Mouse (Mus musculus) ES-Bruce4 (cell line): ENCODE results near the gene Ugt1a5. TPM values are rescaled to one million over a fixed set of nuclear protein-coding genes. Genes with fewer than 3 reads are reported as not detected.

ENCODE experiments used
- H3K27ac ChIP-seq: 2 replicates; pipeline ENCODE4 v1.5.1; 2012; ENCODE audit warnings: low read length, inconsistent platforms; ENCODE audit not compliant: insufficient read depth
- H3K27me3 ChIP-seq: 2 replicates; pipeline ENCODE4 v1.6.1; 2012; ENCODE audit warnings: mild to moderate bottlenecking, low read length, inconsistent platforms; ENCODE audit not compliant: control insufficient read depth, poor library complexity, insufficient read depth, severe bottlenecking
- H3K36me3 ChIP-seq: 2 replicates; pipeline ENCODE4 v1.6.1; 2012; ENCODE audit warnings: inconsistent platforms, mild to moderate bottlenecking, low read length, moderate library complexity; ENCODE audit not compliant: control insufficient read depth, poor library complexity, insufficient read depth, severe bottlenecking
- H3K4me1 ChIP-seq: one replicate; pipeline ENCODE4 v1.8.1; 2011; ENCODE audit warnings: low read length; ENCODE audit not compliant: control insufficient read depth, insufficient read depth
- H3K4me3 ChIP-seq: 2 replicates; pipeline ENCODE4 v1.5.1; 2011; ENCODE audit warnings: low read depth, mild to moderate bottlenecking, low read length
- H3K9ac ChIP-seq: 2 replicates; pipeline ENCODE4 v1.6.1; 2012; ENCODE audit warnings: low read depth, mild to moderate bottlenecking, inconsistent platforms; ENCODE audit not compliant: poor library complexity, severe bottlenecking
- H3K9me3 ChIP-seq: replicated peaks from 2 replicates; pipeline ENCODE4 v1.6.1; 2012; ENCODE audit warnings: mild to moderate bottlenecking, low read length, inconsistent platforms; ENCODE audit not compliant: control insufficient read depth, poor library complexity, insufficient read depth, severe bottlenecking
- CTCF ChIP-seq: IDR thresholded peaks from one replicate; pipeline ENCODE4 v1.8.1; 2011; ENCODE audit warnings: low read depth, low read length
- EP300 ChIP-seq: IDR thresholded peaks from 2 replicates; pipeline ENCODE4 v1.6.1; 2011; ENCODE audit warnings: low read depth, low read length; ENCODE audit not compliant: insufficient read depth
- POLR2A ChIP-seq: IDR thresholded peaks from one replicate; pipeline ENCODE4 v1.8.1; 2011; ENCODE audit warnings: low read length; ENCODE audit not compliant: insufficient read depth
- polyA plus RNA-seq: library from polyadenylated mRNA; stranded (reverse); fragments of >200 nt; gene quantifications from 2 replicates; pipeline ENCODE4 v1.2.4, GENCODE M21; 2011; ENCODE audit warnings: low read depth; ENCODE audit not compliant: missing spikeins, insufficient read depth, insufficient read length

The Ugt1a5 gene
- polyA plus RNA-seq, 1 experiment: not detected

DNA sequence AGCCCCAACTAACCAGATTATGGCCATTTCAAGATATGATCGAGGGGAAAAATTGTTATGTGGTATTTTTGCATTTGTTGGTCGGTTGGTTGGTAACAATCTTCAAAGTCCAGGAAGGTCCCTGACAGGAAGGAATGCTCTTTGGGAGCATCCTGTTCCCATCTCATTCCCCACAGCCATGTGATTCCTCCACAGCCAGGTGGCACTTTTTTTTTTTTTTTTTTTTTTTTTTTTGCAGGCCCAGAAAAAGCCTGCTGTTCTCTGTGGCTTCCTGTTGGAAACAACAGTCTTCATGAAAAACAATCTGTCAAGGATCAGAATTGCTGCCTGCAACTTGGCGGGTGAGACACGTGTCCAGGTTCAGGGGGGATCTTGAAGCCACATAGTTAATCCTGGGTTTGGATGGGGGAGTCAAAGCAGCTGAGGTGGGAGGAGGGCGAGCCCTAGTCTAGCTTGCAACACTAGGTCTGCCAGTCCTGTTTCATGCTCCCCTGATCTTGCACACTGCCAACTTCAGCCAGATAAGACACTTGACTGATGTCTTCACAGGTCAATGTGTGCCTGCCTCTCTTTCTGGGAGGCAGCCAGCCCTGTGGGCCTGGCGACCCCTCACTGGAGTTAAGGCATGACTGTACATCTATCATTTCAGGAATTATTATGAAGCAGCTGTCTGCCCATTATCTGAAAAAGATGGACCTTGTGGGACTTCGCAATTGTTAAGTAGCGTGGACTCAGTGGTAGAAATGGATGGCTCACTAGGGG, 93.2 kb downstream of the Ugt1a5 start:
- TF ChIP-seq EP300 (no peak), POLR2A (no peak), CTCF (no peak)
- no peak overlapping the region for H3K9ac ChIP-seq
- no peaks in the 10 kb centered on the region for H3K4me1 ChIP-seq
- H3K27me3 ChIP-seq: no peaks in the 10 kb centered on the region
- H3K27ac ChIP-seq: no peak overlapping the region
- no peak overlapping the region for H3K4me3 ChIP-seq
- H3K9me3 ChIP-seq: no peaks in the 10 kb centered on the region
- peaks cover 17% of the 10 kb centered on the region for H3K36me3 ChIP-seq

GRCm38 (mm10) chr1:88259643-88260024, 93.8 kb downstream of the Ugt1a5 start:
- Histone ChIP-seq H3K4me1 (no peaks in the 10 kb centered on the region), H3K4me3 (no peak overlapping the region), H3K9me3 (no peaks in the 10 kb centered on the region), H3K9ac (no peak overlapping the region), H3K27ac (no peak overlapping the region), H3K27me3 (no peaks in the 10 kb centered on the region), H3K36me3 (peaks cover 23% of the 10 kb centered on the region)
- no peak for TF ChIP-seq EP300
- TF ChIP-seq POLR2A: no peak
- TF ChIP-seq CTCF: no peak

GRCm38 (mm10) chr1:88260114-88260513, 94.3 kb downstream of the Ugt1a5 start:
- no peak overlapping the region for H3K4me3 ChIP-seq
- H3K4me1 ChIP-seq: no peaks in the 10 kb centered on the region
- H3K27me3 ChIP-seq: no peaks in the 10 kb centered on the region
- H3K36me3 ChIP-seq: peaks cover 27% of the 10 kb centered on the region
- no peaks in the 10 kb centered on the region for H3K9me3 ChIP-seq
- no peak overlapping the region for H3K27ac ChIP-seq
- TF ChIP-seq CTCF: no peak
- no peak for TF ChIP-seq POLR2A
- TF ChIP-seq EP300: no peak
- no peak overlapping the region for H3K9ac ChIP-seq

- no peaks in the 10 kb centered on the region for H3K9me3 ChIP-seq
- no peak for TF ChIP-seq CTCF
- TF ChIP-seq EP300: no peak
- no peak for TF ChIP-seq POLR2A
- H3K27ac ChIP-seq: no peak overlapping the region
- H3K9ac ChIP-seq: no peak overlapping the region
- peaks cover 34% of the 10 kb centered on the region for H3K36me3 ChIP-seq
- H3K4me1 ChIP-seq: no peaks in the 10 kb centered on the region
- no peak overlapping the region for H3K4me3 ChIP-seq
- no peaks in the 10 kb centered on the region for H3K27me3 ChIP-seq
Measured at GRCm38 (mm10) chr1:88260604-88261377, 95.0 kb downstream of the Ugt1a5 start.

DNA sequence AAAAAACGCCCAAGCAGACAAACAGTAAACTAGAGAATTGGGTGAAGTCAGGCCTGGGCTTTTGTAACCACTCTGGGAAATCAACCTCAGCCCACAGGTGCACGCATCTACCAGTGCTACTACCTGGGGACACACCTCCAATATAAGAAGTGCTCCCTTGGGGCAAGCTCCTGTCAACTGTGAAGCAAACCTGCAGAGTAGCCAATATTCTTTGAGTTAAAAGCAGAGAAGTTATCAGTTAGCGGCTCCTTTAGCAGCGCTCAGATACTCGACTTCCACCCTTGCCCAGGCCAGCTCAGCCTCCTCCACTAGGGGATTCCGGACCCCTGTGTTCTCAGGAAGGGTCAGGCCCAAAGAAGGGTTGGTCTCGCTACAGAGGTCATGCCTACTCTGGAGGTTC, 95.9 kb downstream of the Ugt1a5 start:
- H3K27me3 ChIP-seq: no peaks in the 10 kb centered on the region
- no peak overlapping the region for H3K9ac ChIP-seq
- H3K36me3 ChIP-seq: peaks cover 43% of the 10 kb centered on the region
- H3K4me1 ChIP-seq: no peaks in the 10 kb centered on the region
- TF ChIP-seq POLR2A: no peak
- TF ChIP-seq EP300: no peak
- TF ChIP-seq CTCF: no peak
- H3K4me3 ChIP-seq: no peak overlapping the region
- no peak overlapping the region for H3K27ac ChIP-seq
- H3K9me3 ChIP-seq: no peaks in the 10 kb centered on the region

DNA sequence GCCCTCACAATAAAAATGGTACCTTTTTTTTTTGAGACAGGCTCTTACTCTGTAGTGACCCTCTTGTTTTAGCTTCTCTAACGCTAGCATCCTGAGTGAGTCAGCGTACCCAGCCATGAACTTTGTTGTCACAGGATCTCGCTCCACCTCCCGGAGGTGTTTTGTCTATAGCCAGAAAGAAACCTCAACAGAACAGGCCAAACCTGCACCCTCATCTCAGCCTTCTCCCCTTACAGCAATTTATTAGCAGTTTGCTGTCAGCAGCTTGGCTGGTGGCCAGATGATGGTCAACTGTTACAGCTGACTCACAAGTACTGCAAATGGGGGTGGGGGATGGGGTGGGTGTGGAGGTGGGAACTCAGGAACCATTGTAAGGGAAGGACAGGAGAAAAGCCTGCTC, 96.4 kb downstream of the Ugt1a5 start:
- no peak overlapping the region for H3K27ac ChIP-seq
- no peaks in the 10 kb centered on the region for H3K27me3 ChIP-seq
- no peak overlapping the region for H3K9ac ChIP-seq
- H3K9me3 ChIP-seq: no peaks in the 10 kb centered on the region
- H3K4me1 ChIP-seq: no peaks in the 10 kb centered on the region
- no peak for TF ChIP-seq POLR2A
- no peak for TF ChIP-seq EP300
- TF ChIP-seq CTCF: no peak
- peaks cover 49% of the 10 kb centered on the region for H3K36me3 ChIP-seq
- no peak overlapping the region for H3K4me3 ChIP-seq
